Mouse (Mus musculus) heart, embryonic 15.5 days (tissue): ENCODE results near the gene Eif3f. TPM values are rescaled to one million over a fixed set of nuclear protein-coding genes. Genes with fewer than 3 reads are reported as not detected.
A peak's percentile ranks its signal among the peaks of the same experiment; 100 is the strongest.

ENCODE experiments used
- ATAC-seq: fragments of 200-750 bp; cut with Nextera tagmentation; replicated peaks from 2 replicates; pipeline ENCODE4 v1.8.0; 2017; ENCODE audit warnings: low read depth, moderate TSS enrichment; ENCODE audit not compliant: insufficient number of reproducible peaks, insufficient read depth, low FRiP score
- H3K27ac ChIP-seq: fragments of 300-500 bp; sonication (generic); 2 replicates; pipeline ENCODE4 v1.5.1; 2015; ENCODE audit warnings: mild to moderate bottlenecking, inconsistent platforms
- H3K27me3 ChIP-seq: fragments of 300-500 bp; sonication (generic); 2 replicates; pipeline ENCODE4 v1.6.1; 2015; ENCODE audit warnings: inconsistent platforms
- H3K36me3 ChIP-seq: fragments of 300-500 bp; sonication (generic); 2 replicates; pipeline ENCODE4 v1.6.1; 2015; ENCODE audit warnings: mild to moderate bottlenecking, inconsistent platforms
- H3K4me1 ChIP-seq: fragments of 300-500 bp; sonication (generic); replicated peaks from 2 replicates; pipeline ENCODE4 v1.6.1; 2015; ENCODE audit warnings: inconsistent platforms
- H3K4me2 ChIP-seq: fragments of 300-500 bp; sonication (generic); 2 replicates; pipeline ENCODE4 v1.6.1; 2015; ENCODE audit warnings: inconsistent platforms, mild to moderate bottlenecking, moderate library complexity
- H3K4me3 ChIP-seq: fragments of 300-500 bp; sonication (generic); 2 replicates; pipeline ENCODE4 v1.5.1; 2015; ENCODE audit warnings: mild to moderate bottlenecking, inconsistent platforms
- H3K9ac ChIP-seq: fragments of 300-500 bp; sonication (generic); 2 replicates; pipeline ENCODE4 v1.6.1; 2015; ENCODE audit warnings: mild to moderate bottlenecking, inconsistent platforms
- H3K9me3 ChIP-seq: fragments of 300-500 bp; sonication (generic); replicated peaks from 2 replicates; pipeline ENCODE4 v1.6.1; 2016; ENCODE audit warnings: inconsistent platforms
- WGBS: fragments of 180-500 bp; shearing (Covaris S2); methylation state at CpG from one replicate; pipeline ENCODE4 v1.1.7; 2015; ENCODE audit warnings: mixed read lengths; 5-methylcytosine and 5-hydroxymethylcytosine counted together
- polyA plus RNA-seq: library from polyadenylated mRNA; unstranded; fragments of >200 nt; fragmentation: Nextera tagmentation; extraction: Ambion mirVana; gene quantifications from 2 replicates; pipeline ENCODE4 v1.2.1, GENCODE M21; 2015

The Eif3f gene
- polyA plus RNA-seq, result 43.9 and 51.1 TPM in 2 replicates

DNA sequence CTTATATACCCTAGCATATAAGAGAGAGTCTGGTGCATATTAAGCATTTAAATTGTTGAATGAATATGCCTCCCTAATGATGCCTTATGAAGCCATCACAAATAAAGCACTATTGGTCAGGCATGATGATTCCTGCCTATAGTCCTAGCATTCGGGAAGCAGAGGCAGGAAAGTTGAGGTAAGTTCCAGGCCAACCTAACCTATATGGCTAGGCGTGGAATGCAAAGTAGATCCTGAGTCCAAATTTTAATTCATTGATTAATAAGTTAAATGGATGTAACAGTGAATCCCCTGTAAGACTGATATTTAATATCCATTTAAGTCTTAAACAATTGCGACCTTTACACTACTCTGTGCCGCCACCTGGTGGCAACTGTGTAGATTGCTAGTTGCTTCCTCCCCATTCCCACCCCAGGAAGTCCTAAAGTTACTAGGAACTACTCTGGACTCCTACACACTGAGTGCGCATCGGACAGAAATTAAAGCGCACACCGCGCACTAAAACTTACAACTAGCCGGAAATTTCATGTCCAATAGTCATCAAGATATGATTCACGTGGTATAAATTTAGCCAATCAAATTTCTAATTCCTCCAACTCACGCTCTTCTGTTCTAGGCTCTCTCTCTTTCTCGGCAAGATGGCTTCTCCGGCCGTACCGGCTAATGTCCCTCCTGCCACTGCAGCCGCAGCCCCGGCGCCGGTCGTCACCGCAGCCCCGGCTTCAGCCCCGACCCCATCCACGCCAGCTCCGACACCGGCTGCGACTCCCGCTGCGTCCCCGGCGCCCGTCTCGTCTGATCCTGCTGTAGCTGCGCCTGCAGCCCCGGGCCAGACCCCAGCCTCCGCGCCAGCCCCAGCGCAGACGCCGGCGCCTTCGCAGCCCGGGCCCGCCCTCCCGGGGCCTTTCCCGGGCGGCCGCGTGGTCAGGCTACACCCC lies at the start of gene Eif3f:
TSS of gene Eif3f (plus strand) at position 624 of the 938 bp plus-strand sequence.
- peak within 1 kb of the TSS; percentile 73 for H3K4me2 ChIP-seq
- peak within 1 kb of the TSS; percentile 87 for H3K4me3 ChIP-seq
- peak within 1 kb of the TSS; percentile 93 for H3K9ac ChIP-seq
- peaks cover 15% of the 10 kb centered on the region for H3K36me3 ChIP-seq
- peaks cover 10% of the 10 kb centered on the region for H3K4me1 ChIP-seq
- WGBS, result 1% methylated on average over 50 of the region's 50 CpGs
- H3K9me3 ChIP-seq, result no peaks in the 10 kb centered on the region
- ATAC-seq, result peak; percentile 95
- H3K27me3 ChIP-seq, result no peaks in the 10 kb centered on the region
- H3K27ac ChIP-seq, result peak within 1 kb of the TSS; percentile 78

DNA sequence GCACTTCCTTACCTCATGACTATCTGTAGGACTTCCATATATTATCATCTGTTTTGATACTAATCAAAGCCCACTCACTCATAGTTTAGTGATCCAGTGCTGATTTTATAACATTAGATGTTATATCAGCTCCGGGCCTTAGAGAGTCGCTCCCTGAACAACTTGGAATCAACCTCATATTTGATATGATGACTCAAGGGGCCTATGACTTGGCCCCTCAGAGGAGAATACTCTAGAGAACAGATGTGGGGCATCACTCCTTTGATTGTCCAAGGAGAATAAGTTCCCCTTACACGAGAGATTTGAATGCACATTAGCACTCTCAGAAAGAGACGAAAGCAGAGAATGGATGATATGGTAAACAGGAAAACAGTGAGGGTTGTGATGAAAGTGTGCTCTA lies 49.3 kb upstream of the Eif3f start, which contains the start of gene Olfr518:
TSS of gene Olfr518 (minus strand) at position 101 of the 400 bp plus-strand sequence.
- ATAC-seq, result no peak
- 64% methylated on average over 4 of the region's 4 CpGs for WGBS
- H3K9me3 ChIP-seq, result no peaks in the 10 kb centered on the region

DNA sequence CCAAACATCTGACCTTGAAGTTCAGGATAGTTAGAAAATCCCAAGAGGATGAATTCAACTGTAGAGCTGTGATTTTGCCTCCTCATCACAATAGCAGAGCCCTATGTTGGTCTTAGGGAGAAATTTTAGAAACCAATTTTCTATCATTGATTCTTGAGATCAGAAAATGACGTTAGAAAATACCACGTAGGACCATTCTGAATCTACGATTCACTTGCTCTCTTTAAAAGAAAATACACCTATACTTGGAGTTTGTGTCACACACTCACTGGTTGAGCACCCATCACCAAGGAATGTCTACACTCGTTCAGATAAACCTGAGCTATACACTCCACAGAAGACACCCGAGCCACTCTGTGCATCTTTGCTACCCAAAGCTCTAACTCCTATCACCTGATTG lies 39.9 kb upstream of the Eif3f start, which contains the start of gene Olfr519:
TSS of gene Olfr519 (minus strand) at position 101 of the 400 bp plus-strand sequence.
- no peaks in the 10 kb centered on the region for H3K9me3 ChIP-seq
- 80% methylated on average over 5 of the region's 5 CpGs for WGBS
- no peak within 1 kb of the TSS for H3K27ac ChIP-seq
- H3K36me3 ChIP-seq, result no peaks in the 10 kb centered on the region
- H3K4me2 ChIP-seq, result no peak within 1 kb of the TSS
- ATAC-seq, result no peak
- no peak within 1 kb of the TSS for H3K9ac ChIP-seq
- H3K4me3 ChIP-seq, result no peak within 1 kb of the TSS
- H3K27me3 ChIP-seq, result no peaks in the 10 kb centered on the region
- H3K4me1 ChIP-seq, result no peaks in the 10 kb centered on the region

More for the DNA sequence above, 49.3 kb upstream of the Eif3f start, which contains the start of gene Olfr518:
- Histone ChIP-seq H3K27me3 (no peaks in the 10 kb centered on the region), H3K4me2 (no peak within 1 kb of the TSS), H3K36me3 (no peaks in the 10 kb centered on the region), H3K4me1 (no peaks in the 10 kb centered on the region), H3K9ac (no peak within 1 kb of the TSS), H3K27ac (no peak within 1 kb of the TSS), H3K4me3 (no peak within 1 kb of the TSS)

DNA sequence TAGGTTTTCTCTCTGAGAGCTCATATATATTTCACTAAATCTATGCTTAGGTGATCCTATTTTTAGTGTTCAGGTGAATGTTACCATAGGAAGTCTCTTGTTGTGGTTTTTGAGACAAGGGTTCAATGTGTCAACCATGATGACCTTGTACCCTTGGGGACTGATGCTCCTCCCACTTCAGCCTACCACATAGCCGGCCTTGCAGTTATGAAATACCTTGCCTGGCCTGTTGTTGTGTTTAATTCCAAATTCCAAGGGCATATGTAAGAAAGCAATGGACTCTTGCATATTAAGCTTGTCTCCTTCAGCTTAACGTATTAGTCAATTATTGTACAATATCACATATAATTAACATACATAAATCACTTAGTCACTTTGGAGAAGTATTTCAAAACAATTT lies 30.2 kb upstream of the Eif3f start:
- Histone ChIP-seq H3K36me3 (no peaks in the 10 kb centered on the region), H3K4me3 (no peak overlapping the region), H3K4me1 (no peaks in the 10 kb centered on the region), H3K9ac (no peak overlapping the region), H3K9me3 (no peaks in the 10 kb centered on the region), H3K27ac (no peak overlapping the region), H3K27me3 (no peaks in the 10 kb centered on the region), H3K4me2 (no peak overlapping the region)
- 68% methylated on average over 2 of the region's 2 CpGs for WGBS
- ATAC-seq, result no peak

DNA sequence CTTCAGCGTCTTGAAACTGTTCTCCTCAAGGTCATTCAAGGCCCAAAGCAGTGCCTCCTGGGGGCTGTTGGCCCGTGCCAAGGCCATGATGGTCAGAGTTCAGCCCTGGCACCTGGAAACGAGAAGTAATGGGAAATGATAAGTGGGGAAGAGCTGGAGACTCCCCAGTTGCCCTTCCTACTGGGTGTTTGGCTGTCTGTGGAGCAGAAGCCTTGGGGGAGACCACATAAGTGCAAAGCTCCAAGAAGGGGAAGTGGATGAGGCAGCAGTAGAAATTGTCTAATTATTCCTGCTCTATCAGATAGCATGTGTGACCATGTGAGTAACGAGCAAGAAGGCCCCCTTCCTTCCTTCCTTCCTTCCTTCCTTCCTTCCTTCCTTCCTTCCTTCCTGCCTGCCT lies 7.2 kb upstream of the Eif3f start:
- H3K4me2 ChIP-seq, result no peak overlapping the region
- peaks cover 8% of the 10 kb centered on the region; the same call in 1 of the 2 replicates for H3K36me3 ChIP-seq
- no peak for ATAC-seq
- no peaks in the 10 kb centered on the region for H3K4me1 ChIP-seq
- 67% methylated on average over 4 of the region's 4 CpGs for WGBS
- no peaks in the 10 kb centered on the region for H3K27me3 ChIP-seq
- no peak overlapping the region for H3K4me3 ChIP-seq
- H3K9me3 ChIP-seq, result no peaks in the 10 kb centered on the region
- H3K9ac ChIP-seq, result no peak overlapping the region
- no peak overlapping the region for H3K27ac ChIP-seq

DNA sequence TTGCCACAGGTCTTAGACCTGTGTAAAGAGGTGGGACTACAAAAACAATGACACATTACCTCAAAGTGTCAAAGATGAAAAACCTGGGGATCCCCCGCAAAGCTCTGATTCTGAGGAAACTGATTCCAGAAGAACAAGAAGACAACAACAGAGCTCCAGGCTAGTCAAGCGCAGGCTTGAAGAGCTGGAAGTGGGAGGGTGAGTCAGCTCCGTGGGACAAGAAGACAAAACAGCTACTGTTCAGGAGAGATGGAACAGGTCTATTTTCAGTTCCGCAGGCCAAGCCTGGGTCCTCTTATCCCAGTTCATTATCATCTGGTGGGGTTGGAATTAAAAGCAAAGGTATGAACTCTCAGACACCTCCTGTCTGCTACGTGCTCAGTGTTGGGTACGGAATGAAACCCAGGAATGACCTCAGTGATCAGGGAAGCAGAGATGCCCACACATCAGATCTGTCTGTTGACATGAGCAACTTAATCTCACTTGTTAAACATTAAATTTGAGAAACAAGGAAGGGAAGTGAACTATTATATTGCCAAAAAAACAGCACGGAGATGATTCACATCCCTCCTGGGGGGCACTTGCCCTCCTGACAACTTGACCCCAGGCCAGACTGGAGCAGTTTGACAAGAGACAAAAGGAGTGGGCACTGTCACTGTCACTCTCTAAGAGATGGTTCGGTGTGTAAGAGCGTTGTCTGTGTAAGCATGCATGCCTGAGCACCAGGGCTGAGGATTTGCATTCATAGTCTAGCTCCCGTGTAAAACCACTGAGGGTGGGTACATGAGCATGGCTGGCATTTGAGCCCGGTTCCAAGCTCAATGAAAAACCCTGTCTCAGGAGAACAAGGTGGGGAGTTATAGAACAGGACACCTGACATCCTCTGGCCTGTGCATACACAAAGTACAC lies 5.7 kb upstream of the Eif3f start:
- Histone ChIP-seq H3K4me1 (no peaks in the 10 kb centered on the region), H3K4me2 (peak overlapping the region; percentile 57), H3K27me3 (no peaks in the 10 kb centered on the region), H3K9me3 (no peaks in the 10 kb centered on the region), H3K4me3 (peak overlapping the region; percentile 46), H3K36me3 (peaks cover 8% of the 10 kb centered on the region; the same call in 1 of the 2 replicates), H3K27ac (peak overlapping the region; percentile 45), H3K9ac (no peak overlapping the region)
- no peak for ATAC-seq
- WGBS, result 58% methylated on average over 11 of the region's 11 CpGs

DNA sequence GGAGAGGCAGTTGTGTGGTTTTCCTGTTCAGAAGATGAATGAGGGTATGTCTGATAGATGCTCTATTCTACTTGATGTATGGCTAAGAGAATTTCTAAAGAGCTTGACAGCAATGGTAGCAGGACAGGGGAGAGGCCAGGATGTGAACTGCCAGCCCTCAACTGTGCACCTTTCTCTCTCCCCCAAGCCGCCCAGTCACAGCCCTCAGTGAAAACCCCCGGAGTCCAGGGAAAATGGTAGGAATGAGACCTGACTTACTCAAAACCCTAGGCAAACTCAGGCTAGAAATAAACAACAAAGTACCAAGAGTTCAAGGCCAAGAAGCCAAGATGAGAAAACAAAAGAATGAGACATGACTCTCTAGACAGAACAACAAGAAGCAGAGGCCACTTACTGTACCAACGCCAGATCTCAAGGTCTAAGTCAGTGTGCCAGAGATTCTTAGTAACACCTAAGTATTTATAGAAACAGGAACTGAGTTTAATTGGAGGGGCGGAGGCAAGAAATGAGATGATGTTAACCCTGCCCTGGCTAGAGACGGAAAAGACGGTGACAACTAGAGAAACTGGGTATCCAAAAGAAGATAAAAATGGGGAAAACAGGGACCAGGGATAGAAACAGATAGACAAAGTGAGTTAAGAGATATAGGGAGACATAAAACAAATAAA lies 4.4 kb upstream of the Eif3f start, which contains the start of gene Nlrp10:
TSS of gene Nlrp10 (minus strand) at position 453 of the 668 bp plus-strand sequence.
- Histone ChIP-seq H3K9ac (peak within 1 kb of the TSS; percentile 36; the same call in 1 of the 2 replicates), H3K4me2 (peak within 1 kb of the TSS; percentile 57), H3K4me1 (no peaks in the 10 kb centered on the region; the same call in 1 of the 2 replicates), H3K27ac (peak within 1 kb of the TSS; percentile 79), H3K4me3 (peak within 1 kb of the TSS; percentile 46), H3K9me3 (no peaks in the 10 kb centered on the region), H3K27me3 (no peaks in the 10 kb centered on the region), H3K36me3 (peaks cover 6% of the 10 kb centered on the region; the same call in 1 of the 2 replicates)
- WGBS, result 54% methylated on average over 6 of the region's 6 CpGs
- ATAC-seq, result no peak

DNA sequence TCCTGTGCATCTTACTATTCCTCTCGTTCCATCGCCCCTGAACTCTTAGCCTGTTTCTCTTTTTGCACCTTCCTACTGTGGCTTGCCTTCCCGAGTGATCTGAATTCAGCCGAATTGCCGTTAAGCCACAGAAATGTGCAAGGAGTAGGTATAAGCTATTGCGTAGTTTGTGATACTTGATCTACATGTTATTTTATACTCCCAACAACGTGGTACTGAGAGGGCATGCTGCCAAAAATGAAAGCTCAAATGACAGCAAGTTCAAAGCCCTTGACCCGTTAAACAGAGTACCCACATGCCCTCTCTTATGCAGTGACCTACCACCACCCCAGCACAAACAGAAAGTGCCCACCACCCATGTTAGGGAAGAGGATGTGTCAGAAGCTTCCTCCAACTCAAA lies 619 bp downstream of the Eif3f start:
- Histone ChIP-seq H3K27ac (peak overlapping the region; percentile 78), H3K27me3 (no peaks in the 10 kb centered on the region)
- ATAC-seq, result no peak

DNA sequence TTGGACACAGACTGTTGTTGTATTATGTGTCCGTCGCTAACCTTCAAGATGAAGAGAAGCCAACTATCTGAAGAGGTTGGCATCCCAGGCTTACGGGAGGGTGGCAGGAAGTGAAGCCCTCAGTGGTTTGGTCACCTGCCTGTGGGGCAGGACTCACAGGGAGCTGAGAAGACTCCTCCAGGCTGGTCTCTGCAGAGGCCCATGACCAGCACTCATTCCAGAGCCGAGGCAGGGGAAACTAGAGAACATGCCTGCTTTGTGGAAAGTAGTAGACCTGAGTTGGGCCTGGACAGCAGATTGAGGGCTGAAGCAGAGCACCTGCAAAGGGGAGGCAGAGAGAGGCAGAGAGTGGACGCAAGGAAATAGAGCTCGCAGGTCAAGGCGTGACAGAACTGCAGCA lies 1.2 kb downstream of the Eif3f start:
- Histone ChIP-seq H3K9ac (no peak overlapping the region), H3K4me1 (peaks cover 10% of the 10 kb centered on the region), H3K27me3 (no peaks in the 10 kb centered on the region), H3K4me2 (peak overlapping the region; percentile 73), H3K9me3 (no peaks in the 10 kb centered on the region), H3K36me3 (peaks cover 28% of the 10 kb centered on the region), H3K4me3 (peak overlapping the region; percentile 87), H3K27ac (no peak overlapping the region)
- 80% methylated on average over 7 of the region's 7 CpGs for WGBS
- ATAC-seq, result no peak

More for the DNA sequence above, 619 bp downstream of the Eif3f start:
- H3K4me2 ChIP-seq, result peak overlapping the region; percentile 73
- peak overlapping the region; percentile 93 for H3K9ac ChIP-seq
- peaks cover 22% of the 10 kb centered on the region for H3K36me3 ChIP-seq
- peaks cover 10% of the 10 kb centered on the region for H3K4me1 ChIP-seq
- H3K4me3 ChIP-seq, result peak overlapping the region; percentile 87
- no peaks in the 10 kb centered on the region for H3K9me3 ChIP-seq
- WGBS, result 5% methylated on average over 8 of the region's 8 CpGs

DNA sequence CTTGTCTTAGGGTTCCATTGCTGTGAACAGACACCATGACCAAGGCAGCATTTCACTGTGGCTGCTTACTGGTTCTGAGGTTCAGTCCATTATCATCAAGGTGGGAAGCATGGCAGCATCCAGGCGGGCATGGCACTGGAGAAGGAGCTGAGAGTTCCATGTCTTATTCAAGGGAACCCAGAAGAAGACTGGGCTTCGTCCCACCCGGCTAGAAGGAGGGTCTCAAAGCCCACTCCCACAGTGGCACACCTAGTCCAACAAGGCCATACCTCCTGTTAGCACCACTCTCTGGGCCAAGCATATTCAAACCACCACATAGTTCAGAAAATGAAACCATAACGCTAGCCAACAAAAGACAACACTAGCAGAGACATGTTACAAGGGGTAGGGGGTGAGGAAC lies 2.4 kb downstream of the Eif3f start:
- Histone ChIP-seq H3K36me3 (peaks cover 40% of the 10 kb centered on the region), H3K27ac (no peak overlapping the region), H3K4me1 (peaks cover 10% of the 10 kb centered on the region), H3K9ac (no peak overlapping the region), H3K9me3 (no peaks in the 10 kb centered on the region), H3K4me3 (no peak overlapping the region), H3K4me2 (no peak overlapping the region), H3K27me3 (no peaks in the 10 kb centered on the region)
- no peak for ATAC-seq
- WGBS, result 93% methylated on average over 4 of the region's 4 CpGs
